Mouse (Mus musculus) adrenal gland, postnatal 36 days (tissue): ENCODE measurements around the gene Pard3b. TPM values are rescaled to one million over a fixed set of nuclear protein-coding genes. Genes with fewer than 3 reads are reported as not detected.

Experiments
- DNase-seq, 2 experiments: peaks; one replicate each; pipeline ENCODE4 v3.0.0; 2021; ENCODE audit warnings: mixed read lengths in 1 of 2
- total RNA-seq, 2 experiments: library from RNA; stranded (reverse); gene quantifications; 2 replicates each; pipeline ENCODE4 v1.2.3; 2021

The Pard3b gene
- total RNA-seq, 2 experiments from 2014 or later, result 14.8 to 17.4 TPM

DNA sequence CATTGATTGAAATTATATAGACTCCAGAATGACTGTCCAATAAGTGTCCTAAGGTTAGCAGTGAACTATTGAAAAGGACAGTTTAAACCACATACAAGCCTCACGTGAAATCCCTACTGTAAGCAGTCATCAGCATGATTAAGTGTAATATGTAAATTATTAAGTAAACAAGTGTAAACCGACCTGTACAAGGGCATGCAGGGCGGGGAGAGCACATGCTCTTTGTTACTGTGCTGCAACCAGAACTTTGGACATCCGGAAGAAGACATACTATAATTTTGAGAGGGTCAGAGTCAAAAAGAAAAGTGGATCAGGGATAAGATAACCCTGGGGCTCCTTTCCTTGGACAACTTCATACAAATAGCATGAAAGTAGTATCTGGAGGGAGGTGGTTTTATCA lies 749.4 kb downstream of the Pard3b start:
- no peak for DNase-seq

DNA sequence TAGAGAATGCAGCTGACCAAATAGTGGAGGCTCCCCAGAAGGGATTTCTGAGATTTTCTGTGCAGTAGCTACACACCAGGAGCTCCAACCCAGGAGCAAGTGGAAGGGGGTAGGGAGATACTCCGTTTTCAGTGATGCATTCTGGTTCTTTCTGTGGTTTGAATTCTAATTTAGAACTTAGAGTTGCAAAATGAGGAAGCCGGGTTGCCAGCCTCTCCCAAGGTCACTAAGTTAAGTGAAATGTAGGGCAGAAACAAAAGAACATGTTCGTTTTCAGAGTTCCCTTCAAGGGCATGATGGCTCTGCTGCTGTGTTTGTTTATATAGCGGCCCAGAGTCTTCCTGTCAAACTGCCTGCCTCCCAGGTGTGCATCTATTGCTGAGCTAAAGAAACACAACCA lies 754.2 kb downstream of the Pard3b start:
- peak in 1 of 2 experiments; percentile 12 for DNase-seq

DNA sequence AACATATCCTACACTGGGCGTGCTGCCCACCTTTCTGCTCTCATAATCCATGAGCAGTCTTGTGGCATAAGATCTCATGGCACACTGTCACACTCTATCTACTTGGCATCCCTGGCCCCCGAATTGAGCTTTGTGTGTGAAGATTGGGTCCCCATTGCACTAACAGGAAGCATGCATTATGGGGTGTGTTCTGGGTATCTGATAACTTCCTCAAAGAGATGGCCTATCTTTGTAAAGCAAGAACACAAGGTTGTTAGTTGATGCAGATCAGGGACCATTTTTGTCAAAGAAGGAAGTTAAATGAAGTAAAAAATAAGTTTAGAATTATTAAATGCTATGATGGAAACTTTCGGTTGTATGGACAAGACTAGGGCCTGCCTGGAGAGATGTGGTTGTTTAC lies 755.9 kb downstream of the Pard3b start:
- DNase-seq, result no peak

DNA sequence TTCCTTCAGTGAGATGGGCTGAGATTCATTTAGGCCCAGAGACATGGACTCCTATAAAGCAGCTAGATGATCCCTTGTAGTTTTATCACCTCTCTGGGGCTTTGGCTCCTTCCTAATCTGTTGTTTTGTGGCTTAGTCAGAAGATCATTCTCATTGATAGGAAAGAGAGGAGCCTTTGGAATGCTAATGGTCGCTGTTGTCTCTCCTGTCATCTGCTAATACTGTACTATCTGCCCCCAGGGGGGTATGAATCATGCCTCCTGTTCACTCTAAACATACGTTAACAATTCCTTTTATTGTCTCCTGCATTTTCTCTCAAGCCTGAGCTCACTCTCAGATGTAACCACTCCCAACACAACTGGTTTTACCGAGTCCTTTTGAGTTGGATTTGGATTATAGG lies 759.6 kb downstream of the Pard3b start:
- DNase-seq, result no peak

DNA sequence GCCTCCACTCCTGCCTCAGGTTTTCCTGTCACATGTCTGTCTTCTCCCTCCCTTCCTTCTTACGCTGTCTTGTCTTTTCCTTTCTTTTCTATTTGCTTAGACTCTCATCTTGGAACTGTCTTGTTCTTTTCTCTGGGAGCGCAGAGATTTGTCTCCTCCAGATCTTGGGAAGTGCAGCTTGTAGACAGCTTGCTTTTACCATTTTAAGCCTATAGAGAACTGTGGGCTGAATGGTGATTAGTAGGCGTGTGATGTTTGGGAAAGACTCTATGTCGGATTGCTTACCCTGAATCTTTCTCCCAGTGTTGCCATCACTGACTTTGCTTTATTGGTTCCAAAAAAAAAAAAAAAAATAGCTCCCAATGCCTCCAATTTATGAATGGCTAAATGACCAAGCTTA lies 760.1 kb downstream of the Pard3b start:
- no peak for DNase-seq

DNA sequence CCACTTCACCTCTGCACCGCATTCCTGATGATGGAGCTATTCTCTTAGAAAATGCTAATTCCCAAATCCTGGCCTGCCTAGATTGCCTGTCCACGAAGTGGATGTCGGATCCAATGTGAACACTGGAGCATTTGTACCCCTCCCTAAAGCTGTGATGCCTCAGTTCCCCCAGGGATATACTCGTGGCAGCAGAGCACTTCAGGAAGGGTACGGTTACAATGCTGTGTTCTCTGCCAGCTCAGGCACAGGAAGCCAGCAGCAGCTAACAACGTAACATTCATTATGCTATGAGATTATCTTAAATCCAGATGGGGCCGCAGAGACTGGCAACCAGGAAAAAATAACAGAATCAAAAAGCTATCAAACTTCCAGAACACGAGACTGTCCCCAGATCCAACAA lies 766.4 kb downstream of the Pard3b start:
- DNase-seq, result no peak

DNA sequence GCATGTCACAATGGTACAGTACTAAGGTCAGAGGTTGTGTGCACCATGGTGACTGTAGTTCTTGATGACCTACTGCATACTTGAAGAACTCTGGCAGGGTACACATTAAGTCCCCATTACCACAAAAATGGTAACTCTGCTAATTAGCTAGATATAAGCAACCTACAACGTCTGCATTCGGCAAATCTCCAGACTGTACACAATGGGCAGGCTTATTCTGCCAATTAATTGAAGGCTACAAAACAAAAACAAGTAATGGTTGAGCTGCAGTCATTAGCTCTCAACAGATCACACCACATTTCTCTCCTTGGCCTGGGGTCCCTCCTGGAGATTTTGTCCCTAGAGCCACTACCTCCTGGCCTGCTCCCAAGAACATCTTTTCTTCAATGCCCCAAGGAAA lies 772.7 kb downstream of the Pard3b start:
- DNase-seq, result no peak

DNA sequence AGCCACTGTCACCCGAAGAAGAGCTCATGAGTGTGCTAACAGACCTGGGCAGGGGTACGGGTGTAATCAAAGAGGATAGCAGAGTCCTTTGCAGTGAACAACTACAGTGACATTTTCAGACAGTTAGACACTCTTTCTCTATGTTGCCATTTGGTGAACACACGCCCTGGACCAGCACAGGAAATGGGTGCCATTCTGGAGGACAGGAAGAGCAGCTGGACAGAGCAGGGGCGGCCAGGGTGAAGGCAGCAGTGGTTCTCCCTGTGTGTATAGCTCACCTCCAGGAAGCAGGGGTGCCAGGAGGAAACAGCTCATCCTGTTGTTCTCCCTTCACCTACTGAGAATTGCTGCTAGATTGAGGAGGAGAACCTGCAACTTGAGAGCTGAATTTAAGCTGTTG lies 773.4 kb downstream of the Pard3b start:
- peak in 1 of 2 experiments; percentile 6 for DNase-seq

DNA sequence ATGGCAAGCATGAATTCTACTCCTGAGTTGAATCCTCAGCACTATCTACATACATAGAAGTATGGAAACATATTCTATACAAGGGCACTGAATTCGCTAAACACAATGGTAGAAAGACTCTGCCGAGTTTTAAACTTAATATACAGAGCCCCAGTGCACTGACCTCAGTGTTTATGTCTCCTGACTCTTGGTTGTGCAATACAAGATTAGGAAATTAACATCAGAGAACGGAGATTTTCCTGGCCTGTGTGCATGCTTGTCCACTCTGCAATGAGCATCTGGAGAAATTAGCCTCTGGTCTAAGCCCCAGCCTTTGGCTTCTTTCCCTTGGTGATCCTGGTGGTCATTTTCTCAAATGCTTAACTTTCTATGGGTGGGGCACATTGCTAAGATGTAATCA lies 774.4 kb downstream of the Pard3b start:
- DNase-seq, result no peak

DNA sequence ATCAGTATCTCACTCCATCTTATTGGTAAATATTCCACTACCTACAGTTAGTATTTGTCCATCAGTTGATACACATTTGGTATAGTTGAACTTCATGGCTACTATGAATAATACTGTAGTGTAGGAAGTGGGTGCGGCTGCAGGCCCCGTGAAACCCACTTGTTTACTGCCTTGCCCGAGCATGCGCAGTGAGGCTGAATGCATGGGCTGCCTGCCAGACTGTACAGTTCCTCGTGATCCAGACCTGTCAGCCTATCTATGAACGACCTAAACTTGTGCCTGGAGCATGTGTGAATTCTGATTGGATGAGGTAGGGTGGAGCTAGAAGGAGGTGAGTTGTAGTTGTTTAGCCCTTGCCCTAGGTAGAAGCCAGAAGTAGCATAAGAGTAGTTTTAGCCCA lies 775.9 kb downstream of the Pard3b start:
- no peak for DNase-seq

DNA sequence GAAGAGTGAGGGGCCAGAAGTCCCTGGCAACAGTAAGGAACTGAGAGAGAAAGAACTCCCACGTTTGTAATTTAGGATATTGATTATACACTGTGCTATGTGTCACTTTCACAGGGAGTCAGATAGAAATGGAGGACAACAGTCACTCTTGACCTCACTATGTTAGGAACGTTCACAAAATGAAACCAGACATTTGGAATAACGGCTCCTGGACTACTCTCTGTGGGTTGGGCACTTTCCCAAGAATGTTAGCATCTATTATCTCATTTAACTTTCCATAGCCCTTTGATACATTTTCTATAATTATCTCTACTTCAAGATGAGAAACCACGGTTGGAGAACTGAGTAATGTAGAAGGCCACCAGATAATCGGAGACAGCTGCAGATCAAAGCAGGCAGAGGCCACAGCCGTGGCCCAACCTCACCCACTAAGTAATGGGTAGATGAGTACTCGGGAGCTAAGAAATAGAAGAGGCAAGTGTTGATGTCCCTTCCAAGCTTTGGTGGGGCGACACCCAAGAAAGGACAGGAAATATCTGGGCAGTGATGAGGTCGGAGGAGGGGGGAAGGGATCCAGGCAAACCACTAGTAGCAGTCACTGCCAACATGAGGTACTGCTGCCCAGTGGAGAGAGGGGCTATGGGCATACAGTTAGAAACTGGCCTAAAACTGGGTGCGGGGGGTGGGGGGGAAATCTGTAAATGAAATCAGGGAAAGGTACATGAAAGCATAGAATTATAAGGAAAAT lies 778.2 kb downstream of the Pard3b start:
- no peak for DNase-seq

DNA sequence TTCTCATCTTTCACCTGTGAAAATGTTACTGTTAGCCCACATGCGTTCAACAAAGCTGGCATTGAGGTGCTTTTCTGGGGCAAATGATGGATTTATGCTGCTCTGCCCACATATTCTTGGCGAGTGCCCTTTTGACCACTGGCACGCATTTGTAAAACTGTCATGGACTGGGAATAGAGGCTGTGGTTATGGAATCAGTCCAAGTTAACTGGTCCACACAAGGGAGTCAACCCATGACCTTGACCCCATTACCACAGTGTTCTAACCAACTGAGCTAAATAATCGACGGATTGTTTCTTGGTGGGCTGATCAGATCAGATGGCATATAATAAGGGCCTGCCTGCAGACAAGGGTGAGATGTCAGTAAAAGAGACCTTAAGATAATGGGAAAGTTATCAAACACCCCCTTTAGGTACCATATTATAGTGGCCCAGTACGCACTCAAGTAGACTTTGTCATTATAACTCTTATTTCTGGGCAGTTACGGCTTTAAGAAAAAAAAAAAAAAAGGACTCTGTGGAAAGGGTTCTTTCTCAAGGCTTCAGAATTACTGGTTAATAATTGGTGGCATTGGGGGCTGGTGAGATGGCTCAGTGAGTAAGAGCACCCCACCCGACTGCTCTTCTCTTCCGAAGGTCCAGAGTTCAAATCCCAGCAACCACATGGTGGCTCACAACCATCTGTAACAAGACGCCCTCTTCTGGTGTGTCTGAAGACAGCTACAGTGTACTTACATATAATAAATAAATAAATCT lies 784.4 kb downstream of the Pard3b start:
- DNase-seq, result peak; percentile 56 to 58

DNA sequence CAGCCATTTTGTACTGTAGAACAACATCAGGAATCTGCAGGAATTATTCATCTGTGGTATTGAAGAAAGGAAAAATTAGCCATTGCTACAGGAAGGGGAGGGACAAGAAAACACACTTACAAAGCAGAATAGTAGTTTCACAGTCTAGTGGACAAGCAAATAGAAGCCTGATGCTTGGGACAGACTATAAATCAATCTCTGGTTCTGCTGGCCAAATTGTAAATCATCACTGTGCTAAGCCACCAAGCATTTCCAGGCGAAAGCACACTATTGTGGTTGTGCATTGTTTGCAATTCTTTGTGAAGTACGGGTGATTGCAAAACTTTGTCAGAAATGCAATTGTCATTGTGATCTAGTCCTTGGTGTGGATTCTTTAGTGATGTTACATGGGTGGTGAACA lies 786.7 kb downstream of the Pard3b start:
- no peak for DNase-seq

DNA sequence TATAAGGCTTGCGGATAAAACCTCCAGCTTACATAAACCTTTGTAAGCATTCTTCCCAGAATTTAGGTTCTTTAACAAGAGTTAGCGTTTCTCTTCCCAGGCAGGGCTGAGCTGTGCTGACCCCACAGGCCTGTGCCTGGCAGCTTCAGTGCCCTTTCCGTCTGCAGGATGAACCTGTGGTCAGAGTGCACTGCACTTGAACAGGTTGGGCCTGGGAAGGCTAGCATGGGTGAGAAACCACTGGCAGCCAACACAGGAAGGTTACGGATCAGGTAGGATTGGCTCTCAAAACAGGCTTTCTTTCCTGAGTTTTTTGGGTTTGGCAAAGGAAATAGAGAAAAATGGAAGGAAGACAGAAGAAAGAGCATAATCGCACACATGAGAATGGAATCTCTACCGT lies 790.1 kb downstream of the Pard3b start:
- no peak for DNase-seq

DNA sequence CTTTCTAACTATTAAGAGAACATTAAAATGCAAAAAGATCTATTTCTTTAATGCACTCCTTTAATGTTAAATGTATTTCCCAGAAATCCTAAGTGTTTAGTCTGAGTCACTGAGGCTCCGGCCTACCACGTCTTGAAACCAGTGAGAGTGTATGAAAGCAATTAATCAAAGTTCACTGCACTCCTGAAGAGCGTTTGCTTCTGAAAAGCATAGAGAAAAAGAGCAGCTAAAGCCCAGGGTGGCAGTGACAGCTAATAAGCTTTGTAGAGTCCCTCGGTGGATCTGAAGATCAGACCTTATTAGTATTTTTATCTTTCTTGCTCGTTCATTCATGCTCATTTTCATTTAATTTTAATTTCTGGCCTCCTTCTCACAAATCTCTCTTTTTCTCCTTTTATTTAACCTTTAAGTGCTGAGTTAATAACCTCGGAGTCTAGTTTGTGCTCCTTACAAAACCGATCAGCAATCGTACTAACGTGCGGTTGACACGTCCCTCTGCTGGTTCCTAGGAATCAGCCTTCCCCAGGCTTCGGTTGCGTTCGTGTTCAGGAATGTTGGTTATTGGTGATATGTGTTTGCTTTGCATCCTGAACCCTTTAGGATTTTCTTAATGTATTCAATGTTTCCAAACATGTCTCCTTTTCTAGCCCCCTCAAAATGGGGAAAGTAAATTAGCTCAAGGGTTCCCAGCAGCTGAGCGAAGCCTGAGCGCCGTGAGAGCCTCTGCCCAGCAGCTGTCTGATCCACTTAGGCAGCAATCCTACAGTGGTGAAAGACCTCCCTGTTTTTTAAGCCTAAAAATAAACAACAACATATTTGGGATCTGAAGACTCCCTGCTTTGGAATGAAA lies 790.9 kb downstream of the Pard3b start:
- DNase-seq, result no peak

DNA sequence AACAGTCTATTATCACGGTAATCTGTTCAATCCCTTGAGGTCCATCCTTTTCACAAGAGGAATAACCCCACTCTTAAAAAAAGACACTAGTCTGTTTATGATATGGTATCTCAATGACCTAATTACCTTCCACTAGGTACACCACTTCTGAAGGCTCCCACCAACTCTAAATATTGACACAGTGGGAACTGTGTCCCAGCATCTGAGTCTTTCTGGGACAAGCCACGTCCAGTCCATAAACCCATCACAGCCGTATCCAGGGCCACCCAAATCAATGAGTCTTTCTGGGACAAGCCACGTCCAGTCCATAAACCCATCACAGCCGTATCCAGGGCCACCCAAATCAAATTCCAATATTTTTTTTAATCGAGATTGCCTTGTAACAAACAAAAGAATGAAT lies 792.4 kb downstream of the Pard3b start:
- no peak for DNase-seq

DNA sequence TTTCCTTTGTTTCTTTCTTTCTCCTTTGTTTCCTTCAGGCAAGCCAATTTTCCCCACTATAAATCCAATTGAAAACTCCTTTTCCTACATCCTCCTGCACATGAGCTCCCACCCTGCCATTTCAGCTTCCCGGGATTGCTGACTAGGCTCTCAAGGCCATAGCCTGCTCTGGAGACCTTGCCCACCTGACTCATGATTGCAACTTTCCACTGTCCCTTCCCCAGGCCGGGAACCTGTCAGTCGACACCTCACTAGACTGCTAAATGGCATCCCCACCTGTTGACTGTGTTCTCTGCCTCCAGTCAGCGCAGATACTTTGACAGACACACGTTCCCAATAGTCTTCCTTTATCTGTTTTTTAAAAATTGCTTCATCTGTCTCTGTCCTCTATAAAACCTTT lies 795.3 kb downstream of the Pard3b start:
- peak; percentile 63 to 65 for DNase-seq

DNA sequence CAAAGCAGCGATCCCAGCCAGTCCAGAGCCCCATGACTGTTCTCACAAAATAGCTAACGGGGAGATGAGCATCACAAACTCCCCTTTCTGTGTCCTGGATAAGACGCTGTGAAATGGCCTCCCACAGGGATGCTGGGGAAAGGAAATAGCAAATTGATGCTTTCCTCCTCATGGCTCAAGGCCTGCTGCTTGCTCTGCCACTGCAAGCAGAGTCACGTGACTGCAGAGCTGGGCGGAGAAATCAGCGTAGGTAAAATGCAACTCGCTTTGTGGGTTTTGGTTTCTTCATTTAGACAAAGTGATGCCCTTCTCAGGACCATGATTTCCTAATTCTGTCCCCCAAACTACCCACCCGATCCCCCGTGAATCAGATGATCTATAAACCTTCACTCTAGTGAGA lies 797.2 kb downstream of the Pard3b start:
- no peak for DNase-seq

DNA sequence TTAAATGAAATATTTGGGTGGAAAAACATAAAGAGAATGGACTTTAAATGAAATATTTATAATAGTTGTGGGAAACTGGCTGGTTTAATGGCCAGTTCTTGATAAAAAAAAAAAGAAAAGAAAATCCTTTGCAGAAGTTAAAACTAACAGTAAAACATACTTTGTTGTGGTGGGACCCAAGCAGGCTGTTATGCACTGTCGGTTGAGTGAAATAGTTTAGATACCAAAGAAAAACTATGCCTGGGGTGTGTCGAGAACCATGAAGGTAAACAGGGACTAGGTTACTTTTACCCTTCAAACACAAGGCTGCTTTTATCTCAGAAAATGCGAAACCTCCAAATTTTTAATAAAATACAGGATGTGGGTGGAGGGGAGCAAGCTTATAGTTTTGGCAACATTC lies 797.7 kb downstream of the Pard3b start:
- DNase-seq, result no peak

DNA sequence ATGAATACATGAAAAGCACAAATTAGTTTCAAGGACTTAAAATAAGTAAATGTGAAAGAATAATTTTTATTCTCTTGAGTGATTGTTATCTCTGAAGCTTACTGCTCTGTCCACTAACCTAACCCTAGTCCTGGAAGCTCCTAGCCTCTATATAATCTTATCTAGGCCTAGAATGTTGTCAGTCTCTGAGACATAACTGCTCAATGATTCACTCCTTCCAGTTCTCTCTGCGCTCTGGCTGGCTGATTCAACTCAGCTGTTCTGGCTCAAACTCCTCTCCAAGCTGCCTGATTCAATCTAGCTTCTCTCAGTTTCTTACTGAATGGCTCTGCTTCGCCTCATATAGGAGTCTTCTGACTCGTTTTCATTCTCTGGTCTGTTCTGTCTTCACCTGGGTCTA lies 798.9 kb downstream of the Pard3b start:
- peak; percentile 13 to 15 for DNase-seq

DNA sequence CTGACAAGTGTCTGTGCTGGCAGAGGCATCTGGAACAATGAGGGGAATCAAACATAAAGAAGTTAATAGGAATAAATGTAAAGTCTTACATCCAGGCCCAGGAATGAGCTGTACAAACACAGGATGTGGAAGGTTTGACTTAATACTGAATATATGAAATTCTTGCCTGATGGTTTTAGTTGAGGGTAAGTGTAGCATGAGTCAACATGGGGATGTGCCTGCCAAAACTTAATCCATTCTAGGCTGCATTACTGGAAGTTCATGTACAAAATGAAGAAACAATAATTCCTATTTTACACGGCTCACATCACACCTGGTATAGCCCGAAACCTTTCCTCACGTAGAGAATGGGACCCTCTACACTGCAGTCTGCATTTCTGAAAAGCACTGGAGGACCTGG lies 805.8 kb downstream of the Pard3b start:
- no peak for DNase-seq

DNA sequence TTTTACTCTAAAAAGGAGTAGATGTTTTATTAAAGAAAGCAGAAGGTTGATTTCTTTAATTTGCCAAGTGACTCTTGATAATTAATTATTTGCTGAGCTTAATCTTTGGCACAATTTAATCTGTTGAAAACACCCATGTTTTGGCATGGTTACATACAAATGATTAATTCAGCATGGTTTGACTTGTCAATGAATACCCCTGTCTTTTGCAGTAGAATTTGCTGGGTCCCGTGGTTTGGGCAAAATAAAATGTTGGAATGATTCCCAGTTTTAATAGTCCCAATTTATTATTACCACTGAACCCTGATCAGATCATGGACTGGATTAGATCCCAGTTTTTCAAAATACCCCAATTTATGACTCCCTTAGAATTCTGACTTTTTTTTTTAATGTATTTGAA lies 808.2 kb downstream of the Pard3b start:
- no peak for DNase-seq
